Mouse (Mus musculus) common myeloid progenitor, adult 5-6 weeks (primary cell): ENCODE measurements around the gene Olfr458. TPM values are rescaled to one million over a fixed set of nuclear protein-coding genes. Genes with fewer than 3 reads are reported as not detected.
"Not testable (repeated sequence)": the region's sequence is repeated elsewhere in the genome, so short reads cannot be mapped to it uniquely, and the experiment has no call there.

Experiments
- ATAC-seq: replicated peaks from 2 replicates; pipeline ENCODE4 v1.8.0; 2016; ENCODE audit warnings: low read depth, mild to moderate bottlenecking, moderate TSS enrichment, inconsistent platforms; ENCODE audit not compliant: poor library complexity, severe bottlenecking
- total RNA-seq: library from RNA; stranded (forward); fragments of 200-1000, 187-1606 nt; gene quantifications from 2 replicates; pipeline ENCODE4 v1.2.3, GENCODE M21; 2017

Olfr458 gene
- total RNA-seq: not detected in 2 replicates

GRCm38 (mm10) chr6:42465096-42465495 lies at the start of gene Olfr458:
Gene Olfr458, minus strand, starts transcription at chr6:42465196.
- ATAC-seq: no peak

GRCm38 (mm10) chr6:42513461-42513860 lies 48.5 kb upstream of the Olfr458 start:
- ATAC-seq: no peak

GRCm38 (mm10) chr6:42509311-42509710 lies 44.3 kb upstream of the Olfr458 start:
- ATAC-seq: no peak

GRCm38 (mm10) chr6:42503478-42503877 lies 38.5 kb upstream of the Olfr458 start:
- ATAC-seq: no peak

GRCm38 (mm10) chr6:42489731-42490130 lies 24.7 kb upstream of the Olfr458 start:
- no peak for ATAC-seq

- ATAC-seq: no peak
Measured at GRCm38 (mm10) chr6:42487114-42487513, 22.1 kb upstream of the Olfr458 start, which contains the start of gene Olfr456. Gene Olfr456, minus strand, starts transcription at chr6:42487214.

GRCm38 (mm10) chr6:42484633-42485032 lies 19.6 kb upstream of the Olfr458 start:
- no peak for ATAC-seq

- no peak for ATAC-seq
Measured at GRCm38 (mm10) chr6:42476235-42476634, 11.2 kb upstream of the Olfr458 start, which contains the start of gene Olfr457. Gene Olfr457, minus strand, starts transcription at chr6:42476335.

- ATAC-seq: not testable (repeated sequence)
Measured at GRCm38 (mm10) chr6:42471298-42471697, 6.3 kb upstream of the Olfr458 start.

GRCm38 (mm10) chr6:42470542-42470941 lies 5.5 kb upstream of the Olfr458 start:
- ATAC-seq: no peak

GRCm38 (mm10) chr6:42447381-42447780 lies 17.6 kb downstream of the Olfr458 start:
- no peak for ATAC-seq

- ATAC-seq: no peak
Measured at GRCm38 (mm10) chr6:42444491-42444890, 20.5 kb downstream of the Olfr458 start.

- ATAC-seq: no peak
Measured at GRCm38 (mm10) chr6:42441395-42441794, 23.6 kb downstream of the Olfr458 start.

GRCm38 (mm10) chr6:42435490-42435889 lies 29.5 kb downstream of the Olfr458 start:
- ATAC-seq: no peak

- ATAC-seq: 0 out of 2 replicates have a peak, but pooled peaks have one; percentile 11
Measured at GRCm38 (mm10) chr6:42434446-42434845, 30.6 kb downstream of the Olfr458 start, which contains the start of gene Tas2r126. Gene Tas2r126, plus strand, starts transcription at chr6:42434535.

- ATAC-seq: peak; percentile 81
Measured at GRCm38 (mm10) chr6:42433554-42433953, 31.4 kb downstream of the Olfr458 start.

- ATAC-seq: no peak
Measured at GRCm38 (mm10) chr6:42426337-42426736, 38.7 kb downstream of the Olfr458 start.

- ATAC-seq: peak; percentile 62
Measured at GRCm38 (mm10) chr6:42424472-42424871, 40.5 kb downstream of the Olfr458 start.

- peak; percentile 91 for ATAC-seq
Measured at GRCm38 (mm10) chr6:42421439-42421838, 43.6 kb downstream of the Olfr458 start.

GRCm38 (mm10) chr6:42419443-42419842 lies 45.6 kb downstream of the Olfr458 start:
- peak; percentile 13; the same call in 1 of the 2 replicates for ATAC-seq
